Mouse (Mus musculus) small intestine, adult 2 months (tissue): ENCODE measurements around the gene 9130008F23Rik. TPM values are rescaled to one million over a fixed set of nuclear protein-coding genes. Genes with fewer than 3 reads are reported as not detected.

Experiments used
- H3K27ac ChIP-seq: fragments of 200-500 bp; 2 replicates; pipeline ENCODE4 v1.5.1; 2012; ENCODE audit warnings: low read depth, low read length, control low read depth, inconsistent platforms; ENCODE audit not compliant: insufficient read depth
- H3K27me3 ChIP-seq: fragments of 200-500 bp; 2 replicates; pipeline ENCODE4 v1.6.1; 2012; ENCODE audit warnings: mild to moderate bottlenecking, moderate library complexity, low read length, inconsistent platforms; ENCODE audit not compliant: control insufficient read depth, insufficient read depth
- H3K36me3 ChIP-seq: fragments of 200-500 bp; 2 replicates; pipeline ENCODE4 v1.6.1; 2012; ENCODE audit warnings: mild to moderate bottlenecking, low read length, control low read depth, inconsistent platforms; ENCODE audit not compliant: control insufficient read depth, insufficient read depth
- H3K4me1 ChIP-seq: fragments of 200-500 bp; 2 replicates; pipeline ENCODE4 v1.6.1; 2012; ENCODE audit warnings: low read length, inconsistent platforms, mixed read lengths; ENCODE audit not compliant: control insufficient read depth, insufficient read depth, insufficient read length
- H3K4me3 ChIP-seq: fragments of 200-500 bp; 2 replicates; pipeline ENCODE4 v1.5.1; 2012; ENCODE audit warnings: low read depth, mild to moderate bottlenecking, control low read depth, inconsistent platforms, low read length, moderate library complexity
- CTCF ChIP-seq: fragments of 200-500 bp; IDR thresholded peaks from 2 replicates; pipeline ENCODE4 v1.5.1; 2012; ENCODE audit warnings: low read depth, mild to moderate bottlenecking, control low read depth, inconsistent platforms, low read length, moderate library complexity, mixed read lengths; ENCODE audit not compliant: insufficient replicate concordance, insufficient read length; ENCODE audit errors: extremely low read depth
- POLR2A ChIP-seq: fragments of 200-500 bp; IDR thresholded peaks from 2 replicates; pipeline ENCODE4 v1.6.1; 2012; ENCODE audit warnings: low read depth, mild to moderate bottlenecking, control low read depth, inconsistent platforms, low read length, moderate library complexity
- WGBS: fragments of 180-500 bp; shearing (Covaris S2); methylation state at CpG from one replicate; pipeline ENCODE4 v1.1.7; 2018; 5-methylcytosine and 5-hydroxymethylcytosine counted together
- polyA plus RNA-seq: library from polyadenylated mRNA; depleted of rRNA; stranded (reverse); fragments of >200 nt; gene quantifications from 2 replicates; pipeline ENCODE4 v1.2.3, GENCODE M21; 2012; rRNA removed

Gene 9130008F23Rik
- 7.7 and 13.6 TPM in 2 replicates for polyA plus RNA-seq

GRCm38 (mm10) chr17:40879924-40880691 lies at the start of gene 9130008F23Rik:
9130008F23Rik (minus strand) TSS chr17:40880559.
- WGBS = under 1% methylated on average over 40 of the region's 40 CpGs
- H3K4me3 ChIP-seq = peak within 1 kb of the TSS; percentile 83
- peaks cover 12% of the 10 kb centered on the region for H3K36me3 ChIP-seq
- TF ChIP-seq POLR2A (peak; percentile 67), CTCF (no peak)
- H3K4me1 ChIP-seq = peaks cover 5% of the 10 kb centered on the region; the same call in 1 of the 2 replicates
- H3K27me3 ChIP-seq = no peaks in the 10 kb centered on the region
- peak within 1 kb of the TSS; percentile 90 for H3K27ac ChIP-seq

DNA sequence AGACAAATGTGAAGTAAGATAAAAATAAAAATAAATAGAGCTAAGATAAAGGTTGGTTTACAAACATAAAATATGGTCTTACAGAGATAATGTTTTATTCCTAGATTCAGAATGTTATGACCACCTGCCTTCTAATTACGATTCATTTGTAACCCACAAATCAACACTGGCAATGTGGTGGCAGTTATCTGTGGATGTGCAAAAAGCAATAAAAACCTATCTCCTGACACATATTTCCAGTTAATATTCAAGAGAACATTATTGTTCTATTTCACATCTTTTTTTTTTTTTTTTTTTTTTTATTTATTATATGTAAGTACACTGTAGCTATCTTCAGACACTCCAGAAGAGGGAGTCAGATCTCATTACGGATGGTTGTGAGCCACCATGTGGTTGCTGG lies 35.1 kb upstream of the 9130008F23Rik start:
- H3K27me3 ChIP-seq = no peaks in the 10 kb centered on the region
- TF ChIP-seq CTCF (no peak), POLR2A (no peak)
- 85% methylated on average over 2 of the region's 2 CpGs for WGBS

DNA sequence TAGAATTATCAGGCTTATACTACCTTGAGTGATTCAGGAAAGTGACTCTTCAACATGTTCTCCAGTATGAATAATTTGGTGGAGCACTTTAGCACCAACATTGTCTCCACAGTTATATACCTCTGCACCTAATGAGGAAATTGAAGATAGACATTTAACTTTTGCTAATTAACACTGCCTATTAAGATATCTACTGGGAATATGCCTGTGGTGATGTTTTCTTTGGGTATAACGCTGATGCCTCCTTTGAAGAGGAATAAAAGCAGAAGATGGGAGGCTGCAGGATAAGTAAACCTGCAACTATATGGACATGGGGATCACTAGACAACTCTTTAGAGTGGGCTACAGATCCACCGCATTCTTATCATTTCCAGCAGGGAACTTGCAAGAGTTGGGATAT lies 33.9 kb upstream of the 9130008F23Rik start, which contains the start of gene Glyatl3:
TSS of gene Glyatl3 (minus strand) at position 101 of the 400 bp plus-strand sequence.
- H3K4me1 ChIP-seq = no peaks in the 10 kb centered on the region
- no peaks in the 10 kb centered on the region for H3K27me3 ChIP-seq
- no peak within 1 kb of the TSS for H3K27ac ChIP-seq
- TF ChIP-seq POLR2A = no peak
- TF ChIP-seq CTCF = no peak
- H3K36me3 ChIP-seq = no peaks in the 10 kb centered on the region
- 97% methylated on average over 2 of the region's 2 CpGs for WGBS
- H3K4me3 ChIP-seq = no peak within 1 kb of the TSS

More for the DNA sequence above, 35.1 kb upstream of the 9130008F23Rik start:
- H3K4me1 ChIP-seq = no peaks in the 10 kb centered on the region
- H3K4me3 ChIP-seq = no peak overlapping the region
- H3K36me3 ChIP-seq = no peaks in the 10 kb centered on the region
- no peak overlapping the region for H3K27ac ChIP-seq

DNA sequence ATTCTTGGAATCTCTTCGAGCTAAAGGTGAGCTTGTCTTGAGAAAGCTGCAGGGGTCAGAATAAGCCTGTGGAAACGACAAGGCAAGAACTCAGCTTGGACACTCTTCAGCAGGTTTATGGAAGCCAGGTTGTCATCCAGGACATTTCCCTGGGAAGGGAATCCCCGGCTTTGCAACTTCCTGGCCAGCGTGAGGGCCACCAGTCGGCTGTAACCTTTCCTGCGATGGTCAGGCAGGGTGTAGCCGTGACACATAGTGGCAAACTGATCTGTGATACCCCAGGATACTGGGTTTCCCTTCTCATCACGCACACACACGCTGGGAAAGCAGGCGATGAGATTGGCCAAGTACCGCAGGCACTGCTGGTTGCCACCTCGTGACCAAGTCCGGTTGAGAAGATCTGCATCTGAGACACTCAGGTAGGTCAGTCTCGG lies 24.4 kb upstream of the 9130008F23Rik start:
- no peak for TF ChIP-seq CTCF
- TF ChIP-seq POLR2A = no peak
- 9% methylated on average over 14 of the region's 14 CpGs for WGBS
- H3K27ac ChIP-seq = no peak overlapping the region
- peak overlapping the region; percentile 18; the same call in 1 of the 2 replicates for H3K4me3 ChIP-seq
- H3K27me3 ChIP-seq = no peaks in the 10 kb centered on the region
- H3K4me1 ChIP-seq = no peaks in the 10 kb centered on the region
- no peaks in the 10 kb centered on the region for H3K36me3 ChIP-seq

GRCm38 (mm10) chr17:40904056-40904597 lies 23.8 kb upstream of the 9130008F23Rik start:
- Histone ChIP-seq H3K27me3 (no peaks in the 10 kb centered on the region), H3K4me3 (no peak overlapping the region), H3K36me3 (no peaks in the 10 kb centered on the region), H3K27ac (no peak overlapping the region), H3K4me1 (no peaks in the 10 kb centered on the region)
- TF ChIP-seq POLR2A (no peak), CTCF (no peak)
- 30% methylated on average over 11 of the region's 11 CpGs for WGBS

DNA sequence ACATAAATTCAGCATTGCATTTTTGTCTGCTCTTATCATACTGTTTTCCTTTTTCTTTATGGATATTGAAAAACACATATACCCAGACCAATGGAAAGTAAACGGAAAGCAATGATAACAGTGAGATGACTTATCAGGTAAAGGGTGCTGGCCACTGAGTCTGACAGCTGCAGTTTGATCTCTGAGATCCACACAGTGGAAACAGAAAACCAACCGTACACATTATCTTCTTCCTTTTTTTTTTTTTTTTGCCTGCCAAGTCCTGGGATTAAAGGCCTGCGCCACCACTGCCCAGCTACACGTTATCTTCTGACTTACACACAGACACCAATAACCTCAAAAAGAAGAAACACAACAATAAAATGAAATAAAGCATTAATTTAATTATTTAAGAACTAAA lies 23.0 kb upstream of the 9130008F23Rik start:
- no peak overlapping the region for H3K4me3 ChIP-seq
- no peaks in the 10 kb centered on the region for H3K36me3 ChIP-seq
- no peak overlapping the region for H3K27ac ChIP-seq
- no peaks in the 10 kb centered on the region for H3K4me1 ChIP-seq
- 56% methylated on average over 4 of the region's 4 CpGs for WGBS
- H3K27me3 ChIP-seq = no peaks in the 10 kb centered on the region
- no peak for TF ChIP-seq POLR2A
- TF ChIP-seq CTCF = no peak

DNA sequence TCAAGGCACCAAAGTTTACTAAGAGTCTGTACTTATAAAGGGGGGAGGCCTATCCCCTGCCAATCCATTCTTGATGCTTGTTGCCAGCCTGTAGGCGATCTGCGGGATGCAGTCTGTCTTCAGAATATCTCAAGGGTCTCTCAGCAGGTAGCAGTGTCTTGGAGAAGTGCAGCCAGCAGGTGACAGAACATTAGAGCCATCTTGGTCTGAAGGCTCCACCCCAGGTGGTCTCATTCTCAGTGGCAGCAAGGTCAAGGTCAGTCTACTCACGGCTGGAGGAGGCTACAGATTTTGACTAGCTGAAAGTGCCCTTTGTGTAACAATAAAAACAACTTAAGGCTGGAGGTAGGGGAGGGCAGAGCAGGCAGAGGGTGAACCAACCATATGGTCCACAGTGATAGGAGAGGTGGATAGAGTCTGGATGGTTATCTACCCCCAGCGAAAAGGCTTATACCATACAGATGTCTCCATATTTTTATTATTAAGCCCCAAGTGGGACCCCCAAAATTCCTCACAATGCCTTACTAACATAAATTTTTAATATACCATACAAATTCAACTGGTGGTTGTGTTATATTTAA lies 19.5 kb upstream of the 9130008F23Rik start:
- 69% methylated on average over 4 of the region's 4 CpGs for WGBS
- TF ChIP-seq POLR2A (no peak), CTCF (no peak)
- no peaks in the 10 kb centered on the region for H3K27me3 ChIP-seq
- H3K36me3 ChIP-seq = no peaks in the 10 kb centered on the region
- no peak overlapping the region for H3K4me3 ChIP-seq
- no peaks in the 10 kb centered on the region for H3K4me1 ChIP-seq
- H3K27ac ChIP-seq = no peak overlapping the region
